Mouse (Mus musculus): ENCODE data around the gene Lgals4. TPM values are rescaled to one million over a fixed set of nuclear protein-coding genes. Genes with fewer than 3 reads are reported as not detected.
"Not testable (repeated sequence)": the region's sequence is repeated elsewhere in the genome, so short reads cannot be mapped to it uniquely, and the experiment has no call there.

Lgals4 gene
- polyA plus RNA-seq, 1 experiment: 39.9 TPM

GRCm38 (mm10) chr7:28864288-28864750, 30.7 kb downstream of the Lgals4 start:
- DNase-seq (ENCODE audit: low spot score): no peak

GRCm38 (mm10) chr7:28865481-28866300, 32.0 kb downstream of the Lgals4 start:
- DNase-seq (ENCODE audit: low spot score): peak; percentile 60

GRCm38 (mm10) chr7:28866769-28867507, 33.3 kb downstream of the Lgals4 start:
- no peak for DNase-seq (ENCODE audit: low spot score)

- DNase-seq (ENCODE audit: low spot score): peak; percentile 65
Measured at GRCm38 (mm10) chr7:28867508-28868340, 34.1 kb downstream of the Lgals4 start.

- no peak for DNase-seq (ENCODE audit: low spot score)
Measured at GRCm38 (mm10) chr7:28870901-28871664, 37.4 kb downstream of the Lgals4 start.

GRCm38 (mm10) chr7:28874565-28874964, 40.9 kb downstream of the Lgals4 start:
- no peak for DNase-seq (ENCODE audit: low spot score)

GRCm38 (mm10) chr7:28876099-28876498, 42.4 kb downstream of the Lgals4 start:
- DNase-seq (ENCODE audit: low spot score): no peak

- no peak for DNase-seq (ENCODE audit: low spot score)
Measured at GRCm38 (mm10) chr7:28877155-28877554, 43.5 kb downstream of the Lgals4 start.

- no peak for DNase-seq (ENCODE audit: low spot score)
Measured at GRCm38 (mm10) chr7:28877856-28878255, 44.2 kb downstream of the Lgals4 start.

GRCm38 (mm10) chr7:28879606-28880005, 46.0 kb downstream of the Lgals4 start:
- no peak for DNase-seq (ENCODE audit: low spot score)

- no peak for DNase-seq (ENCODE audit: low spot score)
Measured at GRCm38 (mm10) chr7:28880554-28880953, 46.9 kb downstream of the Lgals4 start.

- no peak for DNase-seq (ENCODE audit: low spot score)
Measured at GRCm38 (mm10) chr7:28881199-28881598, 47.5 kb downstream of the Lgals4 start, which contains the start of gene Capn12. TSS of gene Capn12 (plus strand) at chr7:28881422.

GRCm38 (mm10) chr7:28883039-28883438, 49.4 kb downstream of the Lgals4 start:
- no peak for DNase-seq (ENCODE audit: low spot score)

GRCm38 (mm10) chr7:28883704-28884103, 50.0 kb downstream of the Lgals4 start:
- not testable (repeated sequence) for DNase-seq (ENCODE audit: low spot score)

- no peak for DNase-seq (ENCODE audit: low spot score)
Measured at GRCm38 (mm10) chr7:28886486-28886885, 52.8 kb downstream of the Lgals4 start.

GRCm38 (mm10) chr7:28888701-28889161, 55.1 kb downstream of the Lgals4 start:
- DNase-seq (ENCODE audit: low spot score): no peak

Other genes starting within 250 kb of the Lgals4 start
- gene Samd4b, start 235.7 kb upstream of the Lgals4 start, polyA plus RNA-seq (2012; rRNA removed): 49.9 and 54.5 TPM in 2 replicates
- 24.7 and 31.3 TPM in 2 replicates for gene Pak4, start 235.7 kb upstream of the Lgals4 start, polyA plus RNA-seq (2012; rRNA removed)
- not detected in 2 replicates for gene Acp7, start 202.5 kb upstream of the Lgals4 start, polyA plus RNA-seq (2012; rRNA removed)
- gene Fbxo27, start 141.0 kb upstream of the Lgals4 start, polyA plus RNA-seq (2012; rRNA removed): 9.4 and 12.6 TPM in 2 replicates
- gene Fbxo17, start 117.0 kb upstream of the Lgals4 start, polyA plus RNA-seq (2012; rRNA removed): 6.1 and 6.8 TPM in 2 replicates
- gene Mrps12, start 92.0 kb upstream of the Lgals4 start, polyA plus RNA-seq (2012; rRNA removed): 53.5 and 59.2 TPM in 2 replicates
- gene Sars2, start 91.9 kb upstream of the Lgals4 start, polyA plus RNA-seq (2012; rRNA removed): 9.9 and 10.6 TPM in 2 replicates
- 0.06 TPM in 1 of 2 replicates, not detected in the other for gene Ccer2, start 77.7 kb upstream of the Lgals4 start, polyA plus RNA-seq (2012; rRNA removed)
- gene Sirt2, start 67.1 kb upstream of the Lgals4 start, polyA plus RNA-seq (2012; rRNA removed): 84.7 and 100 TPM in 2 replicates
- gene Nfkbib, start 66.3 kb upstream of the Lgals4 start, polyA plus RNA-seq (2012; rRNA removed): 16.4 and 18.6 TPM in 2 replicates
- gene Rinl, start 44.9 kb upstream of the Lgals4 start, polyA plus RNA-seq (2012; rRNA removed): 2.6 and 4.1 TPM in 2 replicates
- gene Hnrnpl, start 25.3 kb upstream of the Lgals4 start, polyA plus RNA-seq (2012; rRNA removed): 325 and 346 TPM in 2 replicates
- 246 and 303 TPM in 2 replicates for gene Ech1, start 8.6 kb upstream of the Lgals4 start, polyA plus RNA-seq (2012; rRNA removed)
- gene Lgals7, start 30.0 kb downstream of the Lgals4 start, polyA plus RNA-seq (2012; rRNA removed): 1.3 and 3.6 TPM in 2 replicates
- gene Capn12, start 47.6 kb downstream of the Lgals4 start, polyA plus RNA-seq (2012; rRNA removed): 0.66 and 0.73 TPM in 2 replicates
- gene Actn4, start 128.5 kb downstream of the Lgals4 start, polyA plus RNA-seq (2012; rRNA removed): 285 and 345 TPM in 2 replicates
- gene Eif3k, start 148.0 kb downstream of the Lgals4 start, polyA plus RNA-seq (2012; rRNA removed): 368 and 380 TPM in 2 replicates
- gene Map4k1, start 148.2 kb downstream of the Lgals4 start, polyA plus RNA-seq (2012; rRNA removed): 3.6 and 3.8 TPM in 2 replicates

All from urinary bladder, adult 2 months (tissue).